Mouse (Mus musculus) liver, embryonic 11.5 days (tissue): ENCODE measurements around the gene Ap2a1. TPM values are rescaled to one million over a fixed set of nuclear protein-coding genes. Genes with fewer than 3 reads are reported as not detected.
"Not testable (repeated sequence)": the region's sequence is repeated elsewhere in the genome, so short reads cannot be mapped to it uniquely, and the experiment has no call there.

Experiments used
- ATAC-seq: fragments of 200-750 bp; cut with Nextera tagmentation; replicated peaks from 2 replicates; pipeline ENCODE4 v1.8.0; 2017; ENCODE audit warnings: moderate number of reproducible peaks, mild to moderate bottlenecking, moderate TSS enrichment, moderate library complexity; ENCODE audit not compliant: low FRiP score
- DNase-seq: peaks from one replicate; pipeline ENCODE4 v3.0.0-alpha.2; 2017; ENCODE audit warnings: low spot score
- H3K27ac ChIP-seq: fragments of 300-500 bp; sonication (generic); 2 replicates; pipeline ENCODE4 v1.5.1; 2014; ENCODE audit warnings: mild to moderate bottlenecking, low read depth, low read length, control low read depth
- H3K27me3 ChIP-seq: fragments of 300-500 bp; sonication (generic); replicated peaks from 2 replicates; pipeline ENCODE4 v1.6.1; 2014; ENCODE audit warnings: low read length, mixed read lengths; ENCODE audit not compliant: control insufficient read depth, insufficient read depth
- H3K36me3 ChIP-seq: fragments of 300-500 bp; sonication (generic); 2 replicates; pipeline ENCODE4 v1.6.1; 2014; ENCODE audit warnings: mild to moderate bottlenecking, low read length, moderate library complexity, mixed read lengths; ENCODE audit not compliant: control insufficient read depth, insufficient read depth
- H3K4me1 ChIP-seq: fragments of 300-500 bp; sonication (generic); replicated peaks from 2 replicates; pipeline ENCODE4 v1.6.1; 2014; ENCODE audit warnings: low read length, mixed read lengths; ENCODE audit not compliant: control insufficient read depth, insufficient read depth
- H3K4me2 ChIP-seq: fragments of 300-500 bp; sonication (generic); 2 replicates; pipeline ENCODE4 v1.6.1; 2014; ENCODE audit warnings: mild to moderate bottlenecking, control low read depth, moderate library complexity
- H3K4me3 ChIP-seq: fragments of 300-500 bp; sonication (generic); 2 replicates; pipeline ENCODE4 v1.5.1; 2014; ENCODE audit warnings: low read depth, low read length, control low read depth
- H3K9ac ChIP-seq: fragments of 300-500 bp; sonication (generic); 2 replicates; pipeline ENCODE4 v1.6.1; 2014; ENCODE audit warnings: low read depth, low read length, control low read depth
- H3K9me3 ChIP-seq: fragments of 300-500 bp; sonication (generic); 2 replicates; pipeline ENCODE4 v1.6.1; 2016; ENCODE audit warnings: low read length, inconsistent platforms, mixed read lengths; ENCODE audit not compliant: control insufficient read depth
- WGBS: fragments of 180-500 bp; shearing (Covaris S2); extraction: QIAGEN DNeasy Blood & Tissue Kit; methylation state at CpG from one replicate; pipeline ENCODE4 v1.1.7; 2014; 5-methylcytosine and 5-hydroxymethylcytosine counted together
- polyA plus RNA-seq: library from polyadenylated mRNA; unstranded; fragments of >200 nt; fragmentation: Nextera tagmentation; extraction: Ambion mirVana; gene quantifications from 2 replicates; pipeline ENCODE4 v1.2.1, GENCODE M21; 2014

Gene Ap2a1
- polyA plus RNA-seq, 1 experiment from 2014 or later: 100 TPM

- H3K4me3 ChIP-seq: no peak overlapping the region
- ATAC-seq (no peak), DNase-seq (no peak)
- H3K36me3 ChIP-seq: peaks cover 11% of the 10 kb centered on the region
- H3K27ac ChIP-seq: no peak overlapping the region
- peaks cover 19% of the 10 kb centered on the region for H3K4me1 ChIP-seq
- H3K9me3 ChIP-seq: no peaks in the 10 kb centered on the region
- no peak overlapping the region for H3K9ac ChIP-seq
- H3K4me2 ChIP-seq: no peak overlapping the region
- no peaks in the 10 kb centered on the region for H3K27me3 ChIP-seq
- WGBS: 81% methylated on average over 13 of the region's 13 CpGs
Measured at GRCm38 (mm10) chr7:44888256-44889105, 40.8 kb downstream of the Ap2a1 start.

- ATAC-seq (no peak), DNase-seq (no peak)
- WGBS: 81% methylated on average over 7 of the region's 7 CpGs
- Histone ChIP-seq H3K27me3 (no peaks in the 10 kb centered on the region), H3K36me3 (peaks cover 19% of the 10 kb centered on the region), H3K4me1 (peaks cover 19% of the 10 kb centered on the region), H3K9me3 (no peaks in the 10 kb centered on the region), H3K4me2 (no peak overlapping the region), H3K27ac (no peak overlapping the region), H3K9ac (no peak overlapping the region), H3K4me3 (no peak overlapping the region)
Measured at GRCm38 (mm10) chr7:44886964-44887363, 42.3 kb downstream of the Ap2a1 start.

- Histone ChIP-seq H3K9me3 (no peaks in the 10 kb centered on the region), H3K27ac (no peak overlapping the region), H3K4me3 (no peak overlapping the region), H3K36me3 (peaks cover 40% of the 10 kb centered on the region), H3K9ac (no peak overlapping the region), H3K27me3 (no peaks in the 10 kb centered on the region), H3K4me2 (no peak overlapping the region), H3K4me1 (peaks cover 8% of the 10 kb centered on the region; the same call in 1 of the 2 replicates)
- ATAC-seq: no peak
- DNase-seq: no peak
- WGBS: 95% methylated on average over 5 of the region's 5 CpGs
Measured at GRCm38 (mm10) chr7:44884637-44885036, 44.7 kb downstream of the Ap2a1 start.

- Histone ChIP-seq H3K27ac (no peak overlapping the region), H3K4me3 (no peak overlapping the region), H3K27me3 (no peaks in the 10 kb centered on the region), H3K4me1 (no peaks in the 10 kb centered on the region), H3K36me3 (peaks cover 48% of the 10 kb centered on the region), H3K9ac (no peak overlapping the region), H3K4me2 (no peak overlapping the region), H3K9me3 (no peaks in the 10 kb centered on the region)
- no peak for DNase-seq
- WGBS: 86% methylated on average over 3 of the region's 3 CpGs
- ATAC-seq: no peak
Measured at GRCm38 (mm10) chr7:44883036-44883435, 46.3 kb downstream of the Ap2a1 start.

GRCm38 (mm10) chr7:44877833-44878232 is 51.5 kb downstream of the Ap2a1 start:
- no peak overlapping the region for H3K4me2 ChIP-seq
- no peak overlapping the region for H3K9ac ChIP-seq
- peaks cover 47% of the 10 kb centered on the region for H3K36me3 ChIP-seq
- WGBS: 87% methylated on average over 14 of the region's 14 CpGs
- no peak overlapping the region for H3K27ac ChIP-seq
- H3K4me1 ChIP-seq: no peaks in the 10 kb centered on the region; the same call in 1 of the 2 replicates
- H3K27me3 ChIP-seq: no peaks in the 10 kb centered on the region
- ATAC-seq: no peak
- H3K4me3 ChIP-seq: no peak overlapping the region
- DNase-seq: no peak
- no peaks in the 10 kb centered on the region for H3K9me3 ChIP-seq

GRCm38 (mm10) chr7:44871774-44872173 is 57.5 kb downstream of the Ap2a1 start:
- ATAC-seq, DNase-seq, H3K27ac ChIP-seq, H3K36me3 ChIP-seq, H3K27me3 ChIP-seq, H3K4me3 ChIP-seq, H3K9me3 ChIP-seq, H3K4me2 ChIP-seq, H3K9ac ChIP-seq: not testable (repeated sequence)
- WGBS: 94% methylated on average over 2 of the region's 2 CpGs
- H3K4me1 ChIP-seq: peaks cover 23% of the 10 kb centered on the region

GRCm38 (mm10) chr7:44871181-44871580 is 58.1 kb downstream of the Ap2a1 start:
- Histone ChIP-seq H3K9me3 (no peaks in the 10 kb centered on the region), H3K9ac (no peak overlapping the region), H3K27me3 (no peaks in the 10 kb centered on the region), H3K36me3 (peaks cover under 1% of the 10 kb centered on the region; the same call in 1 of the 2 replicates), H3K4me2 (no peak overlapping the region), H3K4me1 (peaks cover 29% of the 10 kb centered on the region), H3K27ac (no peak overlapping the region), H3K4me3 (no peak overlapping the region)
- ATAC-seq (no peak), DNase-seq (no peak)
- WGBS: 72% methylated on average over 1 of the region's 1 CpGs

- no peaks in the 10 kb centered on the region for H3K27me3 ChIP-seq
- H3K9ac ChIP-seq: peak overlapping the region; percentile 97
- ATAC-seq (no peak), DNase-seq (no peak)
- WGBS: 80% methylated on average over 6 of the region's 6 CpGs
- H3K9me3 ChIP-seq: no peaks in the 10 kb centered on the region
- peak overlapping the region; percentile 91 for H3K4me2 ChIP-seq
- H3K27ac ChIP-seq: peak overlapping the region; percentile 99
- peak overlapping the region; percentile 94 for H3K4me3 ChIP-seq
- peaks cover 3% of the 10 kb centered on the region; the same call in 1 of the 2 replicates for H3K36me3 ChIP-seq
- H3K4me1 ChIP-seq: peaks cover 34% of the 10 kb centered on the region
Measured at GRCm38 (mm10) chr7:44870614-44871013, 58.7 kb downstream of the Ap2a1 start.
